Mouse (Mus musculus): ENCODE measurements at regions not wholly inside any gene's neighbourhood (a gene's known extent, or its start where the extent isn't known, plus 50 kb on each side); places are given as distances from the start of the nearest gene placed in this dataset.

- no peak for DNase-seq
Measured at GRCm38 (mm10) chr6:102005627-102006026, 567.3 kb downstream of the Cntn3 start.

- DNase-seq, result no peak
Measured at GRCm38 (mm10) chr6:101998181-101998580, 574.7 kb downstream of the Cntn3 start.

DNA sequence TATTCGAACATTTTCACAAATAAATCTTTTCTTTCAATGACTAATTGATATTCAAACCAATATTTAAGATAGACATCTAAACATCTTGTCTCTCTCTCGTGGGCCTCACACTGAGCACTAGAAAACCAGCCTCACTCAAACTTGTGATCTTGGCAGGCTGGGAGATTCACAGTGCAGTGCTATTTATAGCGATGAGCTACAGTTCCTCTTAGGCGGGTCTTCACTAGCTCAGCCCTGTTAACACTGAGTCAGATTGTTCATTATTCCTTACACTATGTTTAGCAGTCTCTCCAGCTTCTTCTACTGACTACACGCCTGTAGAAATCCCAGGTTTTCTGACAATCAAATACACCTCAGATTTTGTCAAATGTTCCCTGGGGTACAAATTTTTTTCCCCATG, 575.3 kb downstream of the Cntn3 start:
- DNase-seq, result no peak

DNA sequence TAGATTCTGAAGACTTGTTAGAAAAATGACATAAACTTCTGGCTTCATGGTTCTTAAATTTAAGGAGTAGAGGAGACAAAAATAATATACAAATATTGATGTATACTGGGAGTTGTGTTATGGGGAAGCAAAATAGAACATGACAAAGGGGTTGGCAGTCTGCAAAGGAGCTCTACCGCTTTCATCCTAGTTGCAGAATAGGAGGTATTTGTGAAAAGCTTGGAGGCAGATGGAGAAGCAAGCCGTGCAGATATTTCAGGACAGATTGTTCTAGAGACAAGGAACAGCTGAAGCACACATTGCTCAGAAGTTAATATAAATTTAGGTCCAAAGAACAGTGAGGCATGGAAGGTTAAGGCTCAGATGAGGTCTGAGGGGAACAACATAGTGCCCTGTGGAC, 580.1 kb downstream of the Cntn3 start:
- DNase-seq, result no peak

DNA sequence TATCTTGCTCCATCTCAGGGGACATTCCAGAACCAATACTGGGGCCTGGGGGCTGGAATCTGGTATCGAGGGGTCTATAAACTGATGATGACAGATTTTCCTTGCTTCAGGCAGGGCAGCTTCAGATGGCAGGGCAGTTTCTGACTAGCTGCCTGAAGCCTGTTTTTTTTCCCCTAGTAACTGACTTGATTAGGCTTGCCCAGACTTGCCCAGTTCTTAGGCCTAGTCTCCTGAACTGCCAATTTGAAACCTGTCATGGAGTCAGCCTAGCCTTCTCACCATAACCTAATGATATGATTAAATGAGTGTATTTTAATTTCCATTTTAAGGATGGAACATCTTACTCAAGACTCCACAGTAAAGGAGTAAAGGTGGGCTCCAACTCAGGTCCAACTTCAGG, 591.2 kb downstream of the Cntn3 start:
- no peak for DNase-seq

DNA sequence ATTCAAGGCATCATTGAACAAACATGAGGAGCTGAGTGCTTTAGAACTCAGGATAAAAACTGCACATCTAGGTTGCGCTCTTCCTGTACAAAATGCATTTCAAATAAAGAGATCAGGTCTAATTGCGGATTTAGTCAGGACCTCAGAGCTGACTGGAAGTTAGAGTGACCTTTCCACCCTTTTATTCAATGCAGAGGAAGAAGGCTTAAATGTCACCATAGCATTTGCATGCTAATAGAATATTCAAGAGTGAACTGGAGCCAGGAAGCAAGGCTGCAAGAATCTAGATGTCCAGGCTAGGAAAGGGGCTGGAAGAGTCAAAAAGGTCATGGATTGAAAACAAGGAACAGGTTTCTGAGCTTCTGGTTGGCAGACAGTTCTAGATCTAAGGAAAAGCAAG, 593.7 kb downstream of the Cntn3 start:
- no peak for DNase-seq

GRCm38 (mm10) chr6:101964941-101965340, 587.2 kb upstream of the Pdzrn3 start:
- DNase-seq, result no peak

- peak; percentile 25 for DNase-seq
Measured at GRCm38 (mm10) chr6:101961476-101961875, 583.8 kb upstream of the Pdzrn3 start.

- no peak for DNase-seq
Measured at GRCm38 (mm10) chr6:101949681-101950080, 572.0 kb upstream of the Pdzrn3 start.

DNA sequence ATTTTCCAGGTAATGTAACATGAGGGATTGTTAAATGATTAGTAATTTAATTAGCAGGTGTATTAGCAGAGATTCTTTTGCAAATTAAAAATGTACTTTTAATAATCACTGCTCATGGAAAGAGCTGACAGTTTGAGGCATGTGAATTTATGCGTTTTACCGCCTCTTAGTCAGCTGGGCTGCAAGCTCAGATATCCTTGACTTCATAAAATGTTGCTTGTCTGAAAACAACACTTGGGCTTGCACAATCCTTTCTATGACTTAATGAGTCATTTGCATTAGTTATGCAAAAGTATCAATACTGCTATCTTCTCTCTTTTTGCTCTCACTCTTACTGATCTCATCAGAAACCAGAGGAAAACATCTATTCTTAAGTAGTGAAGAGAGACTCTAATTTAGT, 571.3 kb upstream of the Pdzrn3 start:
- DNase-seq, result peak; percentile 2

DNA sequence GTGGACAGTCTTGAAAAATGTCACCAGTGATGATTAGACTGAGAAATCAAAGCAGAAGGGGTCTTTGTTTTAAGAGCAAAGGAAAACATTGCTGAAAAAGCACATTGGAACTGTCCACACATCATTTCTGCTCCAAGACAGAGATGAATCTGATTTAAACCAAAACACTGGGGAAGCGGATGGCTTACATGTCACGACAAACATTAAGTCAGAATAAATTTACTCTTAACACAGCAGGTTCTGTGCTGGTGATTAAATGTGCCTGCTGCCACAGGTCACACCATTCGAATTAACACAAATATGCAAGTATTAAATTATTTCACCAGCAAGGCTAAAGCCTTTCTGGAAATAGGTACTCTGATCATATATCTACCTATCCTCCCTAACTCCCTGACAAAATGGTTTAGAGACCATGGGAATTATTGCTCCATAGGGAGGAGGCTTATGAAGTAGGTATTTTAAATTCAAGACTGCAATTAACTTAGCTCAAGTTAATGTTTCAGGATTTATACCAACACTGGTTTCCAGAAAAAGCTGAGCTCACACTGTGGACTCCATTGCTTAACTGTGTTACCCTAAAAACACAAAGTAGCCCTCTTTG, 562.7 kb upstream of the Pdzrn3 start:
- no peak for DNase-seq

- DNase-seq, result no peak
Measured at GRCm38 (mm10) chr6:101938393-101938985, 560.8 kb upstream of the Pdzrn3 start.

DNA sequence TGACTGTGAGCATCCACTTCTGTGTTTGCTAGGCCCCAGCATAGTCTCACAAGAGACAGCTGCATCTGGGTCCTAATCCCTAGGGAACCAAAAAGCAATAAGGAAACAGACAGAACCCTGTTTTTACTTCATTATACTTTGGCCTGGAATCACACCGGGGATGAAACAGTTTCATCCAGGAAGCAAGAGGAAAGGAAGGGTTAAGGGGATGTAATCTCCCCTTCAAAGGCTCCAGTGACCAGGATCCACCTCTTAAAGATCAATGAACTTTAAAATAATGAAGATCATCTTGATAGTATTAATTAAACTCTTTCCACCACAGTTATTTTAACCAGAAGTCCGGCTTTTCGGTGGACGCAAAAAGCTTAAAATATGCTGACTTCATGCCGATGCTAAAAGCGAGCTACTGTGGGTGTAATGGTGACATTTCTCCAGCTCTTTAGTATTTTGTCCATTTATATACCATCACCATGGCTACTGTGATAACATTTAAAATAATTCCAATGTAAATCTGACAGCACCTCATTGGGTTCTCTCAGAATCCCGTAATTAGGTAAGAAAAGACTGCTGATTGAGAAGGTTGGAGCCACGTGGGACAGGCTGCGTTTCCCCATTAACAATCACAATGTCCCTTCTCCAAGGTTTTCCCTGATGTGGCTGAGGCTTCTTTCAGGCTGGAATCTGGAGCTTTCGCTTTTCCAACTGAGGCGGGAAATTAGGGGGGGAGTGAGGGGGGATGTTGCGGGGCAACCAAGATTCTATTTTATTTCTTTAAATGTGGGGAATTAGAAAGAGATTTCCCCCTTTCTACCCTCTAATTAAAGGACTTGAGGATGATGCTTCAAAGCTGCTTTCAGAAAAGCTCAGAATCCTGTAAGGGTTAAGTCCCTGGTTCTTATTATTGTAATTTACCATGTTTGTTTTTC, 560.0 kb upstream of the Pdzrn3 start:
- no peak for DNase-seq

GRCm38 (mm10) chr6:101931768-101932167, 554.1 kb upstream of the Pdzrn3 start:
- no peak for DNase-seq

GRCm38 (mm10) chr6:101921686-101922085, 544.0 kb upstream of the Pdzrn3 start:
- no peak for DNase-seq

- no peak for DNase-seq
Measured at GRCm38 (mm10) chr6:101921186-101921585, 543.5 kb upstream of the Pdzrn3 start.

DNA sequence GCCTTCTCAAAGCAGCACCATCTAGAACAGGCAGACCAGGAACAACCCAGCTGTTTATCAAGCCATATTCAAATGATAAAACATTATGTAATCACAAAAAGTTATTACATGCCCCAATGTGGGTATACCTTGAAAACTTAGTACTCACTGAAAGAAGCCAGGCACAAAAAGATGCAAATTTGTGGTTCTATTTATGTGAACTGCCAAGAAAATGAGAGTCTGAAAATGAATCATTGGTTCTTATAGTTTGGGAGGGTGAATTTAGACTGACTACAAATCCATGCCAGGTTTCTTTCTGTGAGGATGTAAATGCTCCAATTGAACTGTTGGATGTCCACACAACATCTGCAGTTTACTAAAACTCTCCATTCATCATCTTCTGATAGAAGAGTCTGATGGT, 541.2 kb upstream of the Pdzrn3 start:
- no peak for DNase-seq

GRCm38 (mm10) chr6:101905029-101905342, 527.3 kb upstream of the Pdzrn3 start:
- no peak for DNase-seq

DNA sequence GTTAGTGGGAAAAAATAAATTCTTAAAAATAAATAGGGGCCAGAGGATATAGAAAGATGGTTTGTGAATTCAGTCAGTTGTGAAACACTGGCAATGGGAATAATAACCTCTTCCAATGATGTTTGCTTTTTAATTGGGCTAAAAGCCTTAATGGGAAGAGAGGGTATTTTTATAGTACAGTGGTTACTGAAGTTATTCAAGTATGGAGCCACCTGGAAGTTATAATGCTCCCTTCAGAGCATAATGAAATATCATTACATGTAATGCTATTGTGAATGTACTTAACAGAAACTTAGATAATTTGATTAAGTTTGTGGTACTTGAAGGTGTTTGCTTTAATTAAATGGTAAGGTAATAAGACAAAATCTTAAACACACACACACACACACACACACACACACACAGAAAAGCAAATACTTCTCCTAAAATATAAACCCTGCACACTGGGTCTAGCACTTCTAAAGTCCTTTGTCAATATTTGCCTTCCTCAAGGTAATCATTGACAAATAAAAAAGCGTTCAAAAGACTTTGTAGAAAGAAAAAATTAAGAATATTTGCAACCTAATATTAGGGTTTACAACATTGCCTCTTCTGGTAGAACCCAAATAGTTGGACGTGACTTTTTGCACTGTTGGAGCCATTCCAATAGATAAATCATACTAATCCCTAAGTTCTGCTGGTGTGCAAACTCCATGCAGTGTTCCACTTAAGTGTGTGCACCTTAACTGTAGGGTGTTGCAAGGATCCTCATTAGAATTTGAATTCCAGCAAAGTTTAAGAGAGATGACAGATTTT, 526.7 kb upstream of the Pdzrn3 start:
- DNase-seq, result no peak

- no peak for DNase-seq
Measured at GRCm38 (mm10) chr6:101902276-101902675, 524.6 kb upstream of the Pdzrn3 start.

DNA sequence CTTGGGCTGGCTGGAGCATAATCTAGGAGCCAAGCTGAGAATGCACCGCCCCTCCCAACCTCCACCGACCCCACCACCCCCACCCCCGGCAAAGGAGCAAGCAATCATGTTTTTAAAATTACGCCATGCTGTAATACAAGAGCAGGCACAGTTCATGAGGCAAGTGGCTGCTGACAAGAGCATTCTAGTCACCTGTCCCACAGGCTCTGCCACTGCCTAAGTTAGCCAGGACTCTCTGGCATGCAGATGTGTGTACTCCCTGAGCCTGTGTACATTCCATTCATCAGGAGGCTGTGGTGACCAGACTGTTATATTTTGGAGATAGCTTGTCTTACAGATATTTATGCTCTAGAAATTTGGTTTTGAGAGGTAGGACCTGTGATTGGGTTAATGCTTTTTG, 520.8 kb upstream of the Pdzrn3 start:
- DNase-seq, result no peak

DNA sequence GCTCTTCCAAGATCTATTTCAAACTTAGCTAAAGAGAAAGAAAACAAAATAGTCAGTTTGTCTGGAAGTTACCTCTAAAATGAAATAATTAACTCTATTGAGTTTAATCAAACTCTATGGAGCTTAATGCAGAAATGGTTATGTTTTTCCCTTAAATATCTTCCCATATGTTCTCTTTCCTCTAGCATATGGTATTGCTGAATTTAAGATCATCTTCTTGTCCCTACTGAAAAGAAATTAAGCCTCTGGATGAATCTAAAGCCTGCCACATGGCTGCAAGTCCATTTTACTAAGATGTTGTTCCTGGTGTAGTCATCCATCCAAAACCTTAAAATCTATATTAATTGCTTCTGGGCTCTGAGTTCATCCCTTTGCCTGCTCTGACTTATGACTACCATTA, 513.0 kb upstream of the Pdzrn3 start:
- no peak for DNase-seq

GRCm38 (mm10) chr6:101882938-101883337, 505.2 kb upstream of the Pdzrn3 start:
- DNase-seq, result no peak
